Mouse (Mus musculus) neural tube, embryonic 11.5 days (tissue): ENCODE measurements at regions not wholly inside any gene's neighbourhood (a gene's known extent, or its start where the extent isn't known, plus 50 kb on each side); places are given as distances from the start of the nearest gene placed in this dataset.
"Not testable (repeated sequence)": the region's sequence is repeated elsewhere in the genome, so short reads cannot be mapped to it uniquely, and the experiment has no call there.

Experiments used
- ATAC-seq: fragments of 200-750 bp; cut with Nextera tagmentation; 2 replicates; pipeline ENCODE4 v1.8.0; 2017; ENCODE audit warnings: moderate number of reproducible peaks, mild to moderate bottlenecking, moderate TSS enrichment, moderate library complexity; ENCODE audit not compliant: insufficient read depth, low FRiP score, low TSS enrichment
- DNase-seq: peaks from one replicate; pipeline ENCODE4 v3.0.0-alpha.2; 2015; ENCODE audit warnings: low spot score
- H3K27ac ChIP-seq: fragments of 300-500 bp; sonication (generic); 2 replicates; pipeline ENCODE4 v1.5.1; 2014; ENCODE audit warnings: low read depth, mild to moderate bottlenecking, low read length
- H3K27me3 ChIP-seq: fragments of 300-500 bp; sonication (generic); 2 replicates; pipeline ENCODE4 v1.6.1; 2014; ENCODE audit warnings: mild to moderate bottlenecking, low read length, mixed read lengths; ENCODE audit not compliant: control insufficient read depth, insufficient read depth
- H3K36me3 ChIP-seq: fragments of 300-500 bp; sonication (generic); 2 replicates; pipeline ENCODE4 v1.6.1; 2014; ENCODE audit warnings: mild to moderate bottlenecking, low read length, moderate library complexity, mixed read lengths; ENCODE audit not compliant: control insufficient read depth, insufficient read depth
- H3K4me1 ChIP-seq: fragments of 300-500 bp; sonication (generic); 2 replicates; pipeline ENCODE4 v1.6.1; 2014; ENCODE audit warnings: low read length, mixed read lengths; ENCODE audit not compliant: control insufficient read depth, insufficient read depth
- H3K4me2 ChIP-seq: fragments of 300-500 bp; sonication (generic); 2 replicates; pipeline ENCODE4 v1.6.1; 2014; ENCODE audit warnings: low read depth, mild to moderate bottlenecking, moderate library complexity
- H3K4me3 ChIP-seq: fragments of 300-500 bp; sonication (generic); 2 replicates; pipeline ENCODE4 v1.5.1; 2014; ENCODE audit warnings: low read depth, low read length
- H3K9ac ChIP-seq: fragments of 300-500 bp; sonication (generic); 2 replicates; pipeline ENCODE4 v1.6.1; 2014; ENCODE audit warnings: mild to moderate bottlenecking, low read length
- H3K9me3 ChIP-seq: fragments of 300-500 bp; sonication (generic); 2 replicates; pipeline ENCODE4 v1.6.1; 2016; ENCODE audit warnings: low read length; ENCODE audit not compliant: control insufficient read depth
- WGBS: fragments of 180-500 bp; shearing (Covaris S2); extraction: QIAGEN DNeasy Blood & Tissue Kit; methylation state at CpG from one replicate; pipeline ENCODE4 v1.1.7; 2014; 5-methylcytosine and 5-hydroxymethylcytosine counted together

- WGBS, result 69% methylated on average over 6 of the region's 6 CpGs
- Histone ChIP-seq H3K36me3 (no peaks in the 10 kb centered on the region), H3K9me3 (no peaks in the 10 kb centered on the region), H3K4me2 (no peak overlapping the region), H3K4me3 (no peak overlapping the region), H3K4me1 (no peaks in the 10 kb centered on the region), H3K9ac (no peak overlapping the region), H3K27me3 (no peaks in the 10 kb centered on the region), H3K27ac (no peak overlapping the region)
- no peak for ATAC-seq
- DNase-seq, result no peak
Measured at GRCm38 (mm10) chr10:84285832-84286506, 154.4 kb downstream of the Nuak1 start.

- no peak for DNase-seq
- no peak for ATAC-seq
- Histone ChIP-seq H3K27ac (no peak overlapping the region), H3K4me1 (no peaks in the 10 kb centered on the region), H3K36me3 (no peaks in the 10 kb centered on the region), H3K9me3 (no peaks in the 10 kb centered on the region; the same call in 1 of the 2 replicates), H3K4me3 (no peak overlapping the region), H3K9ac (no peak overlapping the region), H3K27me3 (no peaks in the 10 kb centered on the region), H3K4me2 (no peak overlapping the region)
- WGBS, result 91% methylated on average over 4 of the region's 4 CpGs
Measured at GRCm38 (mm10) chr10:84294422-84294821, 146.0 kb downstream of the Nuak1 start.

GRCm38 (mm10) chr10:84296168-84296567, 144.2 kb downstream of the Nuak1 start:
- H3K9ac ChIP-seq, result no peak overlapping the region
- no peaks in the 10 kb centered on the region for H3K4me1 ChIP-seq
- H3K27ac ChIP-seq, result no peak overlapping the region
- DNase-seq, result no peak
- ATAC-seq, result no peak
- 87% methylated on average over 3 of the region's 3 CpGs for WGBS
- H3K4me3 ChIP-seq, result no peak overlapping the region
- H3K4me2 ChIP-seq, result no peak overlapping the region
- H3K9me3 ChIP-seq, result no peaks in the 10 kb centered on the region; the same call in 1 of the 2 replicates
- H3K27me3 ChIP-seq, result no peaks in the 10 kb centered on the region
- H3K36me3 ChIP-seq, result no peaks in the 10 kb centered on the region

GRCm38 (mm10) chr10:84301561-84301960, 138.8 kb downstream of the Nuak1 start:
- Histone ChIP-seq H3K4me2 (no peak overlapping the region), H3K27ac (no peak overlapping the region), H3K9ac (no peak overlapping the region), H3K27me3 (no peaks in the 10 kb centered on the region), H3K4me3 (no peak overlapping the region), H3K4me1 (no peaks in the 10 kb centered on the region), H3K36me3 (no peaks in the 10 kb centered on the region), H3K9me3 (no peaks in the 10 kb centered on the region)
- no peak for DNase-seq
- no peak for ATAC-seq
- 70% methylated on average over 2 of the region's 2 CpGs for WGBS

- H3K27me3 ChIP-seq, result no peaks in the 10 kb centered on the region
- no peaks in the 10 kb centered on the region for H3K4me1 ChIP-seq
- DNase-seq (no peak), ATAC-seq (no peak)
- no peak overlapping the region for H3K4me2 ChIP-seq
- H3K27ac ChIP-seq, result no peak overlapping the region
- no peak overlapping the region for H3K4me3 ChIP-seq
- WGBS, result 62% methylated on average over 7 of the region's 7 CpGs
- no peak overlapping the region for H3K9ac ChIP-seq
- H3K36me3 ChIP-seq, result no peaks in the 10 kb centered on the region
- no peaks in the 10 kb centered on the region for H3K9me3 ChIP-seq
Measured at GRCm38 (mm10) chr10:84302821-84303520, 137.4 kb downstream of the Nuak1 start.

- H3K27me3 ChIP-seq, DNase-seq, H3K4me3 ChIP-seq, H3K36me3 ChIP-seq, H3K9me3 ChIP-seq, ATAC-seq, H3K27ac ChIP-seq, H3K4me1 ChIP-seq, H3K4me2 ChIP-seq, H3K9ac ChIP-seq: not testable (repeated sequence)
- WGBS, result 92% methylated on average over 17 of the region's 17 CpGs
Measured at GRCm38 (mm10) chr10:84308746-84309145, 131.7 kb downstream of the Nuak1 start.

- Histone ChIP-seq H3K27ac (no peak overlapping the region), H3K4me1 (no peaks in the 10 kb centered on the region), H3K27me3 (no peaks in the 10 kb centered on the region), H3K36me3 (no peaks in the 10 kb centered on the region), H3K4me2 (no peak overlapping the region), H3K4me3 (no peak overlapping the region), H3K9me3 (no peaks in the 10 kb centered on the region), H3K9ac (no peak overlapping the region)
- 95% methylated on average over 5 of the region's 5 CpGs for WGBS
- DNase-seq, result no peak
- no peak for ATAC-seq
Measured at GRCm38 (mm10) chr10:84310653-84311052, 129.7 kb downstream of the Nuak1 start.

- Histone ChIP-seq H3K27ac (no peak overlapping the region), H3K4me3 (no peak overlapping the region), H3K27me3 (no peaks in the 10 kb centered on the region), H3K4me1 (no peaks in the 10 kb centered on the region), H3K36me3 (no peaks in the 10 kb centered on the region), H3K9ac (no peak overlapping the region), H3K4me2 (no peak overlapping the region), H3K9me3 (no peaks in the 10 kb centered on the region)
- 53% methylated on average over 7 of the region's 7 CpGs for WGBS
- DNase-seq (no peak), ATAC-seq (no peak)
Measured at GRCm38 (mm10) chr10:84312656-84313055, 127.7 kb downstream of the Nuak1 start.

GRCm38 (mm10) chr10:84316857-84317256, 123.5 kb downstream of the Nuak1 start:
- no peak for DNase-seq
- 97% methylated on average over 1 of the region's 1 CpGs for WGBS
- Histone ChIP-seq H3K4me3 (no peak overlapping the region), H3K9me3 (no peaks in the 10 kb centered on the region), H3K9ac (no peak overlapping the region), H3K4me1 (no peaks in the 10 kb centered on the region), H3K4me2 (no peak overlapping the region), H3K36me3 (no peaks in the 10 kb centered on the region), H3K27me3 (no peaks in the 10 kb centered on the region), H3K27ac (no peak overlapping the region)
- no peak for ATAC-seq
